Mouse (Mus musculus): ENCODE data around the gene Tstd1.

DNA sequence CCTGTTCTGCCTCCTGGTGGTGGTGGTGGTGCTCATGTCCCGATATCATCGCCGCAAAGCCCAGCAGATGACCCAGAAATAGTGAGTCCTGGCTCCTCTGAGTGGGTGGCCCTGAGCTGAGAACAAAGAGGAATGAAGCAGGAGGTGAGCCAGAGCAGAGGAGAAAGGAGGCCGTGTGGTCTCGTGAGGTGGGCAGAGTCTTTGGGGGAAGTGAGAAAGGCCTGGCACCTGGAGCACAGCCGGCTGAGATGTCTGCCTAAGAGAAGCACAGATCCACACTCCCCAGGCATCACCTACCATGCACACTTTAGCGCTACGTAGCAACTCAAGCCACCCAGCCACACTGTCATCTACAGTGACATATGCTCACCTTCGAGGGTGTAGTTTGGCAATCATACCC lies 33.5 kb upstream of the Tstd1 start:
- TF ChIP-seq POLR2A (IDR thresholded peaks at IDR 0.05; ENCODE audit: low read depth, low read length) (no peak), CTCF (conservative IDR thresholded peaks at IDR 0.05; ENCODE audit: insufficient read depth, insufficient read length, low read depth, low read length) (0 out of 2 replicates have a peak, but pooled peaks have one; percentile 11)

All from kidney, adult 2 months (tissue).